Mouse (Mus musculus) NIH3T3 (cell line): ENCODE data around the gene Wnt7b.
A peak's percentile ranks its signal among the peaks of the same experiment; 100 is the strongest.

Experiments
- DNase-seq: peaks from one replicate; pipeline ENCODE4 v3.0.0-alpha.2; 2012; ENCODE audit warnings: low read depth

The Wnt7b gene

DNA sequence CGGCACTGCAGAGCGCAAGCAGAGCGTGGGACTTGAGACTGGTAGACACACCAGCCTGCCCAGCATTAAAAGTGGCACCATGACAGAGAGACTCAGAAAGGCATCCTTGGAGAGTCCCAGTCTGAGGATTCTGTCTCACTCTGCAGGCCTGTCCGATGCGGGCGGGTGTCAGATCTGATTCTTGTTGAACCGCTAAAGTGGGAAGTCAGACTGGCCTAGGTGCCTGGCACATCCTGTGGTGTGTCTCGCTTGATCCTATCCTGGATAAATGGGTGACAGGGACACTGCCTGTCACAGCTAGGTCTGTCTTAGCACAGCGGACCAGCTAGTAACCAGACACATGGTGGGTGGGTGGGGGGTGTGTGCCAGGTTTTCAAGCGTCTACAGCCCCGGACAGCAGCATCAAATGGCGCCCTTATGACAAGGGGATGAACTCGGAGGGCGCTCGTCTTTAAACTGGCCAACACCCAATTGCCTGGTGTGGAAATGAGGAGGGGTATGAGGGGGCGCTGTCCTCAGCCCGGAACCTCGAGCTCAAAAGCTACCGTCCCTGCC, at the start of gene Wnt7b:
TSS of gene Wnt7b (minus strand) at position 118 of the 555 bp plus-strand sequence.
- no peak for DNase-seq

DNA sequence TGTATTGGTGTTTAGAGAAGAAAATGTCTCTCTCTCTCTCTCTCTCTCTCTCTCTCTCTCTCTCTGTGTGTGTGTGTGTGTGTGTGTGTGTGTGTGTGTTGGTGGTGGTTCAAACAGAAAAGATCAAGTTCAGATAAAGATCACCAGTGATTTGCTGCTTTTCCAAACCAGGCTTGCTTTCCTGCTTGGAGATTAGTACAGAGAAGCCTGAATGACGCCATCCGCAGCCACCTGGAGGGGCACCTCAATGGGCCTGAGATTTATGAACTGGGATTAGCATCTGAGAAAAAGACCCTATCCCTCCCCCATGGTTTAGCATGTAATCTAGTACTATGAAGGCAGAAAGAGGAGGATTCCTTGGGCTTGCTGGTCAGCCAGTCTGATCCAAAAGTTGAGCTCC, 49.3 kb upstream of the Wnt7b start:
- no peak for DNase-seq

DNA sequence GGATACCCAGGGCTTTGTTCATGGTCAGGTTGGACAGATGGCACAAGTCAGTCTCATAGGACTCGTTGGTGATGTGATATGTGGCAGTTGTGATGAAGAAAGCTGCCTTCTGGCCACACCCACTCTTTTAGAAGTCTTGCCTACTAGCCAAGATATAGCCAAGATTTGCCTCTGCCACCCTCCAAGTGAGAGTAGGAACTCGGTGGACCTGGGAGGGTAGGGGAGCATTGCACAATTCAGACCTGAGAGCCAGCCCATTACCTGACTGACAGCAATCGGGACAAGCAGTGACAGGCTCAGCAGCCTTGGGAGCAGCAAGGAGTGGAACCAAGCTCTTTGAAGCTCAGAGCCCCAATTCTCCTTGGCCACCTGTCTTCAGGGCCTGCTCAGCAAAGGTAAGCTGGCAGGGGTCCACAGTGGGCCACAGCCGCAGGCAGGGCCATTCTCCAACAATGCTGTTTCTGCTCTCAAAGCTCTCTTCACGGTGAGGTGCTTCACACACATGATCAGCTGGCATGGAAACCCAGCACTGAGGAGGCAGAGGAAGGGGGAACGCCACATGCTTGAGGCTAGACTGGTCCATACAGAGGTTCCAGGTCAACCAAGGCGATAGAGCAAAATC, 47.8 kb upstream of the Wnt7b start:
- DNase-seq, result no peak

DNA sequence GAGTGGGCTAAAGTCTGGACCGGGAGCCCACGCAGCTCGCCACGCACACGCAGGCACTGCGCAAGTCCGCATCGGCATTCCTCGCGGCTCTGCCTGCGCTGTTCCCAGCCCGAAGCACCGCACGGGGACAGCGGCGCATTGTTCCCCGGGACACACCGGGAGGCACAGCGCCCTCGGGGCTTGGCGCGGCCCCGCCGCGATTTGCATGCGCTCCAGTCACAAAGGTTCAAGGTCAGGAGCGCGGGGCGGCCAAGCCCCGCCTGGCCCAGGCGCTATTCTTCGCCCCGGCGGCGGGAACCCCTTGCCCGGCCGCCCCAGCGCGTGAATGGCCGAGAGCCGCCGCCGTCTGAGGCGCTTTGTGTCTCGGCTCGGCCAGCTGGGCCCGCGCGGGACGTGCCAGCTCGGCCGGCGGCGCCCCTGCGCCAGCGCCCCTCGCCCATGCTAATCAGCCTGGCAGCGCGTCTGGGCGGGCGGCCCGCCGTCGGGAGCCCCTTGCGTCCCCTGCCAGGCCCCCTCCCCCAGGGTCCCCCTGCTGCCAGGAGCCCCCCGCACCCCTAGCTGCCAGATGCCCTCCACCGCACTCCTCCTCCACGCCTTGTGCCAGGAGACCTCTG, 43.5 kb upstream of the Wnt7b start:
- no peak for DNase-seq

DNA sequence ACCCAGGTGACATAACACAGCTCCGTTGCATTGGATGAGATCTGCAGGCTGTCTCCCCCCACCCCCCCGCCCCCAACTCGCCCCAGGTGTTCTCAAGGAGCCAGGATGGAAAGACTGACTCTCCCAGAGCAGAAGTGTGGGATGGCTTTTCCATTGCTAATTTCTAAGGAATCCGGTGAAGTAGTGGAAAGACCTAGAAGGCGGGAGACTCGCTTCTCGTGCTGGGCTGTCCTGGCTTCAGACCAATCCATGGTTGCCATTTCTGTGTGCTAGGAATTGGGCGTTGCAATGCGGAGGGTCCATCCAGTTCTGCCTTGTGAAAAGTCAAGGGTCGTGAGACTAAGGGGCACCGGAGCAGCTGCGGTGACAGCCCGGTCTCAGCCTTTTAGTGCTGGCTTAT, 39.9 kb upstream of the Wnt7b start:
- no peak for DNase-seq

DNA sequence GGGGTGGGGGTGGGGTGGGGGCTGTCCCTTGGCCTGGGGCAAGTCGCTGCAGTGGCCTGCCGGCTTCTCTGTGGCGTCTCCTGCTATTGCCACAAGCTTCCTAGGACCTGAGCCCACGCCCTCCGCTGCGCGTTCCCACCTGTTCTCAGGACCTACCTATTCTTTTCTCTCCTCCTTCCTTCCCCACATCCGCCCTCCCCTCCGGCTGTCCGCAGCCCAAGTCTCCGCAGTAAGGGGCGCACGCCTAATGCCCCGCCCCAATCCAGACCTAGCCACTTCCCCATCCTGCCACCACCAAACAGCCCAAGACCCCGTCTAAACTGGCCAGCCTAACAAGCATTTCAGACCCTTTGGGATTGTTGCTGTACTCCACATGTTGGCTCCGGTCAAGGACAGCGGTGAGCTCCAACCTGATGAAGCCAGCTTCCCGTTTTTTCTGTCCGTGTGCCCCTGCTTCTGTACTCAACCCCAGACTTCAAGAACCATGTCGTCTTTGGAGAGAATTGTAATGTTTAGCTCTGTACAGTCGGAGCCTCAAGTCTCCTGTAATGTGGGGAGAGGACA, 33.3 kb upstream of the Wnt7b start:
- no peak for DNase-seq

DNA sequence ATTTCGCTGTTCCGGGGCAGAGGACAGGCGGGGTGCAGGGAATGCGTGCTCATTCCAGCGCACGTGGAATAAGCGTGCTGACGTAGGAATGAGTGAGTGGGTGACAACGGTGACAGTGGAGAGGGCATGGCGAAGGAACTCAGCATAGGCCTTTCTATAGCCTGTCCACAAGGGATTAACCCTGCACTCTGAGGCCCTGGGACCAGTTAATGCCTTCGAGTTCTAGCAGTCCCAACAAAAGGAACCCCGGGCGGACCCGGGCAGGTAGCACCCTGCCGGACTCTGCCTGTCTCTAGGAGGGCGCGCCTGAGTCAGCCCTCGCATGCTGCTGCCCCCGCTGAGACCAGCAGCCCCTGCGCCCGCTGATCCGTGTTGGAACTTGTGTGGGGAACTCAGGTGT, 32.8 kb upstream of the Wnt7b start:
- DNase-seq, result no peak

DNA sequence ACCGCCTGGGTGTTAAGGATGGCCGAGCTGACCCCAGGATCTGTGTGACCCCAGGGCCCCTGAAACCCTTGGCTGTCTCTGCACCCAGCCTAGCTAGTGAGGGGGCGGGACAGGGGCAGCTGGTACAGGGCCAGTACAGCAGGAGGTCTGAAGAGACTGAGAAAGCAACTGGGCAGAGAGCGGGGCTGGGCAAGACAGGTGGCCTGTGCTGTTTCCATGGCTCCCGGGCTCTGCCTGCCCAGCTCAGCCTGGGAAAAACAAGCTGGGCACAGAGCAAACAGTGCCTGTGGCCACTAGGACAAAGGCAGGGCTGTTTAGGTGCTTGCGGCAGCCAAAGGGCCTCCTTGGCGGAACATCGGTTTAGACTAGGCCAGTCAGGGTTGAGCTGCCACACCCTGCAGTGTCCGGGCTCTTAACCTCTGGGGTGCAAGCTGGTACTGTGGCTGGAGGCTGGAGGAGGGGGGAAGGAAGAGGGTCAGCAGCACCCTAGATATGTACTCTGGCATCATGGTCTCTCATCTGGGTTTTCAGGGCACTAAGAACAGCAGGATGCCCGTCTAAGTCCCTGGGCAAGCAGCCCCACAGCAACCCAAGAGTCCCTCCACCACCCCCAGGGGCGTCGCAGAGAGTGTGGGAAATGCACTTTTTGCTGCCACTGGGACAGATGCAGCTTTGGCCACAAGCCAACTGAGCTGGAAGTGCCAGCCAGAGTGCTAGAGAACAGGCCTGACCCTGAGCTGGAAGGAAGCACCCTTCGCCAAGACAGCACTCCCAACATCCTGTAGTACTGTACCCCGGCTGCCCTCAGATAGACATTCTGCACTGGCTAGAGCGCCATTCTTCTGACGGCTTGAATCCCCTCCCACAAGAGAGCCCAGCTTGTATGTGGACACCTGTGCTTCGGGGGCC, 31.3 kb upstream of the Wnt7b start:
- DNase-seq, result no peak

DNA sequence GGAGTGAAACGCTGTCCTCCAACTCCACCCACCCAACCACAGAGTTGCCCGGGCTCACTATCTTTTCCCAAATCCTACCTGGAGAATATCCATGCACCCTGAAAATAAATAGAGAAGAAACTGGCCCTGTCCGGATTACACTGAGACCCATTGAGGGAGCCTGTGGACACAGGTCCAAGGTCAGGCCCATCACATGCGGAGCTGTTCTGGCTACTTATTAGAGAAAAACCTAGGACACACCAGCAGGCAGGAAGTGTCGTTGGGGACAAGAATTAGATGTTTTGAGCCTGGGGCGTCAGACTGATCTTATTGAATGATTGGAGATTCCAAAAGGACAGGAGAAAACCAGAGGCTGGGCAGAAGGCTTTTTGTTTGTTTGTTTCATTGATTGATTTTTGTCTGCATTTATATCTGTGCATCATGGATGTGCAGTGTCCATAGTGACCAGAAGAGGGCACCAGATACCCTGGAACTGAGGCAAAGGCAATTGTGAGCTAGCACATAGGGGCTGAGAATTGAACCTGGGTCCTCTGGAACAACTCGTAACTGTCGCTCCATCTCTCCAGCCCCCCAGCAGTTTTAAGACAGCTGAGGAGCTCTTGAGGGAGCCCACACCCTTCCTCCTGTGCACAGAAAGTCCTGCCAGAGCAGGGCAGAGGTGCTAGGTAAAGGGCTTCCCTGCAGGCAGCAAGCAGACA, 30.5 kb upstream of the Wnt7b start:
- DNase-seq, result peak; percentile 66

DNA sequence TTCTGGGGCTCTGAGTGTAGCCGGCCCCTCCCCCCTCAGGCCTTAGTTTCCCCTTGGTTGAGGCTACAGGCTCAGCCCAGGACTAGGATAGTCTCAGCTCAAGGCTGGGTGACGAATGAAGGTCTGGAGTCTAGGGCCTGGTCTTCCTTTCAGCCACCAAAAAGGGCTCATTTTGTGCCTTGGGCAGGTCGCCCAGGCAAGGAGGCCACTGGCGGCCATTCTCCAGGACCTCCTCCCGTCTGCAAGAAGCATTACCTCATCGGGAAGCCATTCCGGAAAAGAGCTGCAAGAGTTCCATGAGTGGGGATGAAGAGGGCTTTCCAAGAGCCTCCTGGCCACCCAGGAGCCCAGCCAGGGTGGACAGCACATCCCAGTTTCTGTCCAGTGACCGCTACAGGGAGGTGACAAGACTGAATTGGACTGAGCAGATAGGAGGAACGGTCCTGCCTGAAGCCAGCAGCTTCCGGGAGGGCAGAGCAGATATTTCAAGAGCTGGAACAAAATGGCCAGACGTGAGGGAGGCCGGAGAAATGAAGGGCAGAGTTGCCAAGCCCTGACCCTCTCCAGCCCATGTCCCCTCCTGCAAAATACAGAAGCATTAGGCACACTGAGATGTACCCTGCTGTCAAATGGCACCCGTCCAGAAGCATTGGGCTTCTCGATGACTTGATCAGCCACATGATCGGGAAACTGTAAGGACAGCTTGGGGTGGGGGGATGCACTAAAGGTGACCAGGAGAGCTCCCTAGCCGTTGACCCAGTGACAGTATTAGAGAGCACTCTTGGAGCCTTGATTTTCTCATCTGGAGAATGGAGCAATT, 29.6 kb upstream of the Wnt7b start:
- DNase-seq, result peak; percentile 52

DNA sequence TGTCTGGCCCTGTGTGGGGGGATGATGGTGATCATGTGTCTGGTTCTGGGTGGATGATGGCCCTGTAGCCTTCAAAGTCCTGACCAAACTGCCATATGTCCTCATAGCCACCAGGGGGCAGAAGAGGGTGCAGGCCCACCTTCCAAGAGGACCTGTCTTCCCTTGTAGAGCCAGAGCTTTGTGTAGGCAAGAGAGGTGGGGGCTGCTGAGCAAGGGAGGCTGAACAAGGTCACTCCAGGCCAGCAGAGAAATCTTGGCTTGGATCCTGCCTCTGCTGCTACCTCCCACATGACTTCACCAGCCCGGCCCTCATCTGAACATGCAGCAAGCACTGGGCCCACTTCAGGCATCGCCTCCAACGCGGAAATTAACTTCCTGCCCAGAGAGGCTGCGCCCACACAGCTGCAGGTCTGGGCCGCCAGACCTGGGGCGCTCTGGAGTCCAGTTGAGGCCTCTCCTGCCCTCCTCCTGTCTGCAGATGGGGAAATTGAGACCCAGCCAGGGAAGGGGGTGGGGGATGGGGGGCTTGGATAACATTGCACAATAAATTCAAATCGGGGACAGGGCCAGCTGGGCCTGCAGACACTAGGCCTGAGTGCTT, 28.4 kb upstream of the Wnt7b start:
- peak; percentile 95 for DNase-seq

DNA sequence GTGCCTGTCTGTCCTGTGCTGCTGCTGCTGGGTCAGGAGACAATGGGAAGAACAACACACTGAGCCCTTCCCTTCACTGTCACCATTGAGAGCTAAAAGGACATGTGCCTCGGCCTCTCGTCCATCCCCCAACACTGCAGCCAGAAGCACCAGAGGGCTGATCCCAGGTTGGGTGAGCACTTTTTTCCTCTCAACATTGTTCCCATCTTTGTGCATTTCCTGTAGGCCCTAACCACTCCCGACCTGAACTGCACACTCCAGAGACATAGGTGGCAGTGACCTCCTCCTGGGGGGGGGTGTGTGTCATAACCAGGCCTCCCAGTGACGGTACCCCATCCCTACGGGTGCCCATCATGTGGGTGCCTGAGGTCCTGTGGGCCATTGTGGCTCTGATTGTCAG, 27.8 kb upstream of the Wnt7b start:
- DNase-seq, result no peak

DNA sequence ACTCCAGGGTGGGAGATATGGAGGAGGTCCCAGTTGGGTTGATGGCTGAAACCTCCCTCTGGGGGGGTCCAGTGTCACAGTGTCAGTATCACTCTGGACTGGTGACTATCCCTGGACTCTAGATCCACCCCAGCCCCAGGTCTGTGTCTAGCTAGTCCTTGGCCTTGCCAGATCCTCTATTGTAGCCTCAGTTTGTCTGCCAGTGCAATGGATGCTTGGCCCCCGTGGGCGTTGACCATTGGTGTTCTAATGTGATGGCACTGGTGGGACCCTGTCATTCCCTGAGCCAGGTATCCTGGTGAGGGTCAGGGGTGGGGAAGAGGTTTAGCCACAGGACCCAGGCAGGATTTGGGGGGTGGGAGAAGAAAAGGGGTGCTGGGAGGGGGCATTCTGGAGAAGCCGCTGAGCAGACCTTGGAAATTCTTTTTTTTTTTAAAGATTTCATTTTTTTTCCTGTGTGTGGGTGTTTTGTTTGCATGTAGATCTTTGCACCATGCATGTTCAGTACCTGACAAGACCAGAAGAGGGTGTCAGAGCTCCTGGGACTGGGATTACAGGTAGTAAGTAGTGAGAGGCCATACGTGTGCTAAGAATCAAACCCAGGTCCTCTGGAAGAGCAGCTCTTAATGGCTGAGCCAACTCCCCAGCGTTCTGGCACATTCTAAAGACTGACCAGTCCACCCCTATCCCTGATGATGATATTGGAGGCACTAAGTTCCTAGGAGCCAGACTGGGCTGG, 27.2 kb upstream of the Wnt7b start:
- peak; percentile 54 for DNase-seq

DNA sequence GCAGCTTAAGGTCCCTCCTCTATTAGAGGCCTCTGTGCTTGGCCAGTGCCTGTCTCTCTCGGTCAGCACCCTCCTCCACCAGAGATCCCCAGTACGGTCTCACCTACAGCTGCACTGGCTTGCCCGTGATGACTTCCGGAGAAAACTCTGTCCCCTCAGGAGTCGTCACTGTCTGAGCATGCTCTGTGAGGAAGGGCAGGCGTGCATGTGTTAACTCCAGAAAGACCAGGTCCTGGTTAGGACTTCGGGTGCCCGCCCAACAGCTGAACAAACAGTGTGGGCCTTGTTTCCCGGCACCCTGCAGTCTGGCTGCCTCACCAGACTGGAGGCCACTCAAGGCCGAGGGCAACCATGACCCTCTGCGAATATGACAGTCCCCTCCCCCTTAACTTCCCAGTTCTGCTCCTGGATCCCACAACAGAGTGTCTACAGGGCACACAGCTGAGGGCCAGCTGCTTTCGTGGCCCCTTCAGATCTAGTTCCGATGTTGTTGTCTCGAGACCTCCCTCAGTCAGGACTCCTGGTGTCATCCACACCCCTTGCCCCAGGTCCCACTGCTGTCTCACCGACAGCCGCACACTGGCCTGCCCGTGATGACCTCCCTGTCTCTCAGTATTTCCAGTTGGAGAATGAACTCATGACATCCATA, 23.8 kb upstream of the Wnt7b start:
- DNase-seq, result no peak

DNA sequence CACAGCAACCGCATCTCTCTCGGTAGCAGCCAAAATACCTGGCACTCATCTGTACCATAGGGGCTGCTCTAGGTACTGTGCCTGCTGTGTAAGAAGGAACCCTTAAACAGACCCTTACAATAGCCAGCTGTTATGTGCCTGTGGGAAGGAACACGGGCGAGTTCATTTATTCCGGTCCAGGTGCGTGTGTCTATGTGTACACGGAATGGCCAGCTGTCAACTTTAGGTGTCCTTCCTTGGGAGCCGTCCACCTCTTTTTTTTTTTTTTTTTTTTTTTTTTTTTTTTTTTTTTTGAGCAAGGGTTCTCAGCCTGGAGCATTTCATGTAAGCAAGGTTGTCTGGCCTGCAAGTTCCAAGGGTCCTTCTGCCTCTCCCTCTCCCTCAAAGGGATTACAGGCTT, 22.7 kb upstream of the Wnt7b start:
- no peak for DNase-seq

DNA sequence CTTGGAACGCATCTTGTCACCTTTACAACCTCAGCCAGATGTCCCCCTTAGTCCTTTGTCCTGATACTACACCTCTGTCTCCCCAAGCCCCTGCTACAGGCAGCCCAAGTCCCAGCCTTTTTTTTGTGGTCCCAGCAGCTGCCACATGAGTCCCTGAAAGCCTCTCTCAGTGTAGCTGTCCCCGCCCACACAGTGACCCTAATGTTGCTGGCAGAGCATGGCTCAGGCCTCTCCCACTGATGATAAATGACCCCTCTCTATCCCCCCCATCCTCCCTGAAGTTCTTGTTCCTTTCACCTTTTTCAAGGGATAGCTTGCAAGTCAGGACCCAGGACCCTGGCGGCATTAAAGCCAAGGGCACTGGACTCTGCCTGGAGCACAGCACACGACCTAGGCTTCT, 22.2 kb upstream of the Wnt7b start:
- no peak for DNase-seq

DNA sequence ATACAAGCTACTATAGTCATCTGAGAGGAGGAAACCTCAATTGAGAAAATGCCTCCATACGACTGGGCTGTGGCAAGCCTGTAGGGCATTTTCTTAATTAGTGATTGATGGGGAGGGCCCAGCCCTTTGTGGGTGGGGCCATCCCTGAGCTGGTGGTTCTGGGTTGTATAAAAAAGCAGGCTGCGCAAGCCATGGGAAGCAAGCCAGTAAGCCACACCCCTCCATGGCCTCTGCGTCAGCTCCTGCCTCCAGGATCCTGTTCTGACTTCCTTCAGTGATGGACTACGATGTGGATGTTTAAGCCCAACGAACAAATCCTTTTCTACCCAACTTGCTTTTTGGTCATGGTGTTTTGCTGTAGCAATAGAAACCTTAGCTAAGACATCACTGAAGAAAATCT, 21.1 kb upstream of the Wnt7b start:
- peak; percentile 70 for DNase-seq

DNA sequence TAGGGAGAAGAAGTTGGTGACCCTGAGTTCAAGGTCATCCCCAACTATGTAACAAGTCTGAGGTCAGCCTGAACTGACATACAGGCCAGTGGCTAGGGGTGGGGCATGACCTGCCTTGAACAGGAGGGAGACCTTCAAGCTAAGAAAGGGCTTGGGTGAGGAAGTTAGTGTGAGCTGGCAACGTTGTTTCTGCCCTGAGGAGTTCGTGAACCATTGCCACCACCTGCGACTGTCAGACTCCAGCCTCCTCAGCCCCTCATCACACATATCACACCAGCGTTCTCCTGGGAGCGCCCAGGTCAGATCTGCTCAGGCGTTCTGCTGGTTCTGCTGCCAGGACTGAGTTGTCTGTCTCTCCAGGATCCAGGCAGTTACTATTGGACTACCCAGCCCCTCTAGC, 20.5 kb upstream of the Wnt7b start:
- DNase-seq, result no peak

DNA sequence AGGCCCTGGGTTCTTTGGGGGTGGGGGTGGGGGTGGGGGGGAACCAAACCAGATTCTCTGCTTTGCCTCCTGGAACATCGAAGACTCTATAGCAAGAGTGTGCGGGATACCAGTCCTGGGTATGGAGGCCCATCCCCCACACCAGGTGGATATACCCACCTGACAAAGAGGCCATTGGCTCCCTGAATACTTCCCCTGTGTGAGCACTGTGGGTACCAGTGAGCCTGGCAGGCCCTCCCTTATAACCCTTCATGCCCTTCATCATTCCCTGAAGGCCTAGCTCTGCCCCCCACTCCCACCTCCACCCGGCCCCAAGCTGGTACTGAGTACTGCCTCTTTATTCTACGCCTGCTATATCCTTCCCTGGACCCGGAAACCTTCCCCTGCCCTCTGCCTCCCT, 19.7 kb upstream of the Wnt7b start:
- DNase-seq, result no peak
